12 mouse cellular contexts compared by ENCODE assay signal in genomic region chr3:92602169-92602568, GRCm38 (mm10). TPM values are rescaled to one million over a fixed set of nuclear protein-coding genes. Genes with fewer than 3 reads are reported as not detected.
A peak's percentile ranks its signal among the peaks of the same experiment; 100 is the strongest.
DNase-seq lines count a peak whose midpoint lies in the region; ATAC-seq lines count a peak whose summit lies in the region.
"Had no signal": no experiment of that assay in that cellular context is flagged by ENCODE, and none has a peak within 500 bp of the region (broad histone marks: within the 10 kb centered on the region; RNA-seq: fewer than 3 reads in every experiment).

No protein-coding gene starts in this region.

- H3K27ac ChIP-seq in hindbrain, embryonic 11.5 days (ENCODE audit: low read depth, low read length): no peak overlapping the region
- H3K27ac ChIP-seq in hindbrain, embryonic 13.5 days: no peak overlapping the region
- no peak overlapping the region for H3K27ac ChIP-seq in kidney, embryonic 16.5 days (ENCODE audit: low read length)
- H3K27ac ChIP-seq: macrophage; neural tube, embryonic 13.5 days had no signal

- WGBS in hindbrain, embryonic 11.5 days: 38% methylated on average over 1 of the region's 1 CpGs
- 48% methylated on average over 1 of the region's 1 CpGs for WGBS in hindbrain, embryonic 13.5 days
- WGBS in kidney, embryonic 16.5 days: 54% methylated on average over 1 of the region's 1 CpGs

- no peaks in the 10 kb centered on the region for H3K36me3 ChIP-seq in hindbrain, embryonic 11.5 days (ENCODE audit: control insufficient read depth, insufficient read depth, low read length)
- no peaks in the 10 kb centered on the region for H3K36me3 ChIP-seq in hindbrain, embryonic 13.5 days
- H3K36me3 ChIP-seq in kidney, embryonic 16.5 days (ENCODE audit: insufficient read depth, low read length): no peaks in the 10 kb centered on the region
- H3K36me3 ChIP-seq: neural tube, embryonic 13.5 days had no signal

- ATAC-seq in hindbrain, embryonic 11.5 days (ENCODE audit: low FRiP score): no peak
- ATAC-seq in hindbrain, embryonic 13.5 days (ENCODE audit: low FRiP score): no peak
- no peak for ATAC-seq in kidney, embryonic 16.5 days (ENCODE audit: low FRiP score, low TSS enrichment)
- ATAC-seq: inflammation-experienced regulatory T-cells, adult 6 months had no signal

- no peaks in the 10 kb centered on the region for H3K4me1 ChIP-seq in hindbrain, embryonic 11.5 days (replicated peaks; ENCODE audit: control insufficient read depth, insufficient read depth, low read length)
- no peaks in the 10 kb centered on the region for H3K4me1 ChIP-seq in hindbrain, embryonic 13.5 days (replicated peaks)
- H3K4me1 ChIP-seq in kidney, embryonic 16.5 days (ENCODE audit: insufficient read depth, low read length): no peaks in the 10 kb centered on the region
- H3K4me1 ChIP-seq: neural tube, embryonic 13.5 days had no signal

- H3K4me2 ChIP-seq in hindbrain, embryonic 11.5 days (replicated peaks; ENCODE audit: low read depth, low read length): no peak overlapping the region
- no peak overlapping the region for H3K4me2 ChIP-seq in hindbrain, embryonic 13.5 days
- H3K4me2 ChIP-seq in kidney, embryonic 16.5 days (replicated peaks; ENCODE audit: low read depth, low read length): no peak overlapping the region
- H3K4me2 ChIP-seq: neural tube, embryonic 13.5 days had no signal

- H3K4me3 ChIP-seq in hindbrain, embryonic 11.5 days (ENCODE audit: low read depth, low read length): no peak overlapping the region
- H3K4me3 ChIP-seq in hindbrain, embryonic 13.5 days: no peak overlapping the region
- H3K4me3 ChIP-seq in kidney, embryonic 16.5 days (ENCODE audit: low read length): no peak overlapping the region
- H3K4me3 ChIP-seq: neural tube, embryonic 13.5 days had no signal

- no peak overlapping the region for H3K9ac ChIP-seq in hindbrain, embryonic 11.5 days (ENCODE audit: low read depth, low read length)
- H3K9ac ChIP-seq in hindbrain, embryonic 13.5 days: no peak overlapping the region
- H3K9ac ChIP-seq in kidney, embryonic 16.5 days (replicated peaks; ENCODE audit: low read length): no peak overlapping the region
- H3K9ac ChIP-seq: neural tube, embryonic 13.5 days had no signal

- no peaks in the 10 kb centered on the region for H3K9me3 ChIP-seq in hindbrain, embryonic 11.5 days (ENCODE audit: control insufficient read depth, low read length)
- H3K9me3 ChIP-seq in hindbrain, embryonic 13.5 days: no peaks in the 10 kb centered on the region
- peaks cover 8% of the 10 kb centered on the region; the same call in 1 of the 2 replicates for H3K9me3 ChIP-seq in kidney, embryonic 16.5 days (ENCODE audit: low read length)

- DNase-seq in hindbrain, embryonic 11.5 days (ENCODE audit: low spot score): peak; percentile 34
- DNase-seq in lung, postnatal 25 days (ENCODE audit: low spot score): peak; percentile 10
- no peak for DNase-seq in lung, postnatal 14 days
- DNase-seq in adipocyte (ENCODE audit: low spot score) (peak; percentile 45), MN1 (ENCODE audit: low spot score) (no peak)
- peak; percentile 29 for DNase-seq in mesoderm, embryonic 11.5 days (ENCODE audit: low read depth, low spot score)

- no peaks in the 10 kb centered on the region for H3K27me3 ChIP-seq in hindbrain, embryonic 11.5 days (ENCODE audit: control insufficient read depth, insufficient read depth, low read length)
- no peaks in the 10 kb centered on the region for H3K27me3 ChIP-seq in hindbrain, embryonic 13.5 days
- H3K27me3 ChIP-seq in kidney, embryonic 16.5 days (ENCODE audit: insufficient read depth, low read length): no peaks in the 10 kb centered on the region
- H3K27me3 ChIP-seq: neural tube, embryonic 13.5 days had no signal

RNA-seq across cellular contexts. Expression of gene 2210017I01Rik, which starts 5.1 kb away (rescaled TPM):
- polyA plus RNA-seq in hindbrain, embryonic 11.5 days (2014; fragmentation: Nextera tagmentation; extraction: Ambion mirVana): not detected in 2 replicates
- polyA plus RNA-seq in hindbrain, embryonic 13.5 days (2015; fragmentation: Nextera tagmentation; extraction: Ambion mirVana): not detected in 2 replicates
- polyA plus RNA-seq in kidney, embryonic 16.5 days (2015; fragmentation: Nextera tagmentation; extraction: Ambion mirVana): not detected in 2 replicates
- polyA plus RNA-seq: inflammation-experienced regulatory T-cells, adult 6 months; macrophage; neural tube, embryonic 13.5 days; spleen, adult 2 months had no signal

RNA-seq across cellular contexts. Expression of gene Smcp, which starts 13.4 kb away (rescaled TPM):
- polyA plus RNA-seq in hindbrain, embryonic 11.5 days (2014; fragmentation: Nextera tagmentation; extraction: Ambion mirVana): not detected in 2 replicates
- polyA plus RNA-seq in hindbrain, embryonic 13.5 days (2015; fragmentation: Nextera tagmentation; extraction: Ambion mirVana): not detected in 2 replicates
- not detected in 2 replicates for polyA plus RNA-seq in kidney, embryonic 16.5 days (2015; fragmentation: Nextera tagmentation; extraction: Ambion mirVana)
- polyA plus RNA-seq: inflammation-experienced regulatory T-cells, adult 6 months; macrophage; neural tube, embryonic 13.5 days; spleen, adult 2 months had no signal

RNA-seq across cellular contexts. Expression of gene Lce6a, which starts 19.3 kb away (rescaled TPM):
- not detected in 2 replicates for polyA plus RNA-seq in hindbrain, embryonic 11.5 days (2014; fragmentation: Nextera tagmentation; extraction: Ambion mirVana)
- polyA plus RNA-seq in hindbrain, embryonic 13.5 days (2015; fragmentation: Nextera tagmentation; extraction: Ambion mirVana): not detected in 2 replicates
- not detected in 2 replicates for polyA plus RNA-seq in kidney, embryonic 16.5 days (2015; fragmentation: Nextera tagmentation; extraction: Ambion mirVana)
- polyA plus RNA-seq: inflammation-experienced regulatory T-cells, adult 6 months; macrophage; neural tube, embryonic 13.5 days; spleen, adult 2 months had no signal

RNA-seq across cellular contexts. Expression of gene Ivl, which starts 28.6 kb away (rescaled TPM):
- not detected in 2 replicates for polyA plus RNA-seq in hindbrain, embryonic 11.5 days (2014; fragmentation: Nextera tagmentation; extraction: Ambion mirVana)
- polyA plus RNA-seq in hindbrain, embryonic 13.5 days (2015; fragmentation: Nextera tagmentation; extraction: Ambion mirVana): not detected in 2 replicates
- 0.64 and 1.4 TPM in 2 replicates for polyA plus RNA-seq in kidney, embryonic 16.5 days (2015; fragmentation: Nextera tagmentation; extraction: Ambion mirVana)
- polyA plus RNA-seq: inflammation-experienced regulatory T-cells, adult 6 months; macrophage; neural tube, embryonic 13.5 days; spleen, adult 2 months had no signal

RNA-seq across cellular contexts. Expression of gene Lce1a1, which starts 45.9 kb away (rescaled TPM):
- not detected in 2 replicates for polyA plus RNA-seq in hindbrain, embryonic 11.5 days (2014; fragmentation: Nextera tagmentation; extraction: Ambion mirVana)
- not detected in 2 replicates for polyA plus RNA-seq in hindbrain, embryonic 13.5 days (2015; fragmentation: Nextera tagmentation; extraction: Ambion mirVana)
- polyA plus RNA-seq in kidney, embryonic 16.5 days (2015; fragmentation: Nextera tagmentation; extraction: Ambion mirVana): not detected in 2 replicates
- polyA plus RNA-seq: inflammation-experienced regulatory T-cells, adult 6 months; macrophage; neural tube, embryonic 13.5 days; spleen, adult 2 months had no signal

Comparison
In these comparisons a context has a peak if more than half of its experiments do, and no peak if none do; other contexts are left out.
1. DNase-seq: peak in hindbrain, embryonic 11.5 days (single experiment), lung, postnatal 25 days (single experiment), adipocyte (single experiment) and mesoderm, embryonic 11.5 days (single experiment); none in lung, postnatal 14 days (single experiment) and MN1 (single experiment).